Mouse (Mus musculus): ENCODE measurements around the gene Urgcp. TPM values are rescaled to one million over a fixed set of nuclear protein-coding genes. Genes with fewer than 3 reads are reported as not detected.

Gene Urgcp
- total and polyA plus RNA-seq, 2 experiments from 2014 or later: 32.8 to 61.5 TPM

GRCm38 (mm10) chr11:5706874-5707529 is 55.2 kb downstream of the Urgcp start:
- Histone ChIP-seq H3K4me3 (ENCODE audit: low read length) (peak overlapping the region; percentile 96), H3K27ac (peak overlapping the region; percentile 83), H3K4me1 (ENCODE audit: insufficient read depth, low read length) (peaks cover 6% of the 10 kb centered on the region; the same call in 1 of the 2 replicates), H3K9ac (replicated peaks; ENCODE audit: low read length) (peak overlapping the region; percentile 89), H3K4me2 (ENCODE audit: low read depth, low read length) (peak overlapping the region; percentile 81), H3K27me3 (ENCODE audit: insufficient read depth, low read length) (no peaks in the 10 kb centered on the region), H3K36me3 (ENCODE audit: insufficient read depth, low read length) (peaks cover 8% of the 10 kb centered on the region; the same call in 1 of the 2 replicates), H3K9me3 (ENCODE audit: low read length) (no peaks in the 10 kb centered on the region)
- DNase-seq (ENCODE audit: low spot score) (no peak), ATAC-seq (peak; percentile 78)
- WGBS: under 1% methylated on average over 43 of the region's 43 CpGs
- no peak for TF ChIP-seq CTCF (IDR thresholded peaks at IDR 0.05; ENCODE audit: low read depth)

- Histone ChIP-seq H3K4me1 (ENCODE audit: insufficient read depth, low read length) (peaks cover 6% of the 10 kb centered on the region; the same call in 1 of the 2 replicates), H3K4me3 (ENCODE audit: low read length) (peak overlapping the region; percentile 96), H3K9ac (replicated peaks; ENCODE audit: low read length) (no peak overlapping the region; the same call in 1 of the 2 replicates), H3K36me3 (ENCODE audit: insufficient read depth, low read length) (peaks cover 8% of the 10 kb centered on the region; the same call in 1 of the 2 replicates), H3K4me2 (ENCODE audit: low read depth, low read length) (peak overlapping the region; percentile 81), H3K9me3 (ENCODE audit: low read length) (no peaks in the 10 kb centered on the region), H3K27ac (no peak overlapping the region), H3K27me3 (ENCODE audit: insufficient read depth, low read length) (no peaks in the 10 kb centered on the region)
- ATAC-seq (no peak), DNase-seq (ENCODE audit: low spot score) (no peak)
- WGBS: 93% methylated on average over 9 of the region's 9 CpGs
- TF ChIP-seq CTCF (IDR thresholded peaks at IDR 0.05; ENCODE audit: low read depth): no peak
Observed at GRCm38 (mm10) chr11:5705972-5706371, 56.2 kb downstream of the Urgcp start.

- 94% methylated on average over 1 of the region's 1 CpGs for WGBS
- TF ChIP-seq CTCF (IDR thresholded peaks at IDR 0.05; ENCODE audit: low read depth): no peak
- no peak for ATAC-seq
Observed at GRCm38 (mm10) chr11:5703341-5703740, 58.8 kb downstream of the Urgcp start.

GRCm38 (mm10) chr11:5702957-5703332 is 59.2 kb downstream of the Urgcp start:
- no peak for TF ChIP-seq CTCF (IDR thresholded peaks at IDR 0.05; ENCODE audit: low read depth)
- WGBS: 90% methylated on average over 6 of the region's 6 CpGs
- Histone ChIP-seq H3K27me3 (ENCODE audit: insufficient read depth, low read length) (no peaks in the 10 kb centered on the region), H3K4me3 (ENCODE audit: low read length) (no peak overlapping the region), H3K27ac (no peak overlapping the region), H3K4me1 (ENCODE audit: insufficient read depth, low read length) (peaks cover 6% of the 10 kb centered on the region; the same call in 1 of the 2 replicates), H3K9ac (replicated peaks; ENCODE audit: low read length) (no peak overlapping the region), H3K9me3 (ENCODE audit: low read length) (no peaks in the 10 kb centered on the region), H3K4me2 (ENCODE audit: low read depth, low read length) (no peak overlapping the region), H3K36me3 (ENCODE audit: insufficient read depth, low read length) (peaks cover 8% of the 10 kb centered on the region; the same call in 1 of the 2 replicates)
- no peak for ATAC-seq
- DNase-seq (ENCODE audit: low spot score): no peak

More at GRCm38 (mm10) chr11:5703341-5703740, 58.8 kb downstream of the Urgcp start:
- Histone ChIP-seq H3K9me3 (ENCODE audit: low read length) (no peaks in the 10 kb centered on the region), H3K9ac (replicated peaks; ENCODE audit: low read length) (no peak overlapping the region), H3K4me2 (ENCODE audit: low read depth, low read length) (no peak overlapping the region), H3K36me3 (ENCODE audit: insufficient read depth, low read length) (peaks cover 8% of the 10 kb centered on the region; the same call in 1 of the 2 replicates), H3K27ac (no peak overlapping the region), H3K4me1 (ENCODE audit: insufficient read depth, low read length) (peaks cover 6% of the 10 kb centered on the region; the same call in 1 of the 2 replicates), H3K4me3 (ENCODE audit: low read length) (no peak overlapping the region), H3K27me3 (ENCODE audit: insufficient read depth, low read length) (no peaks in the 10 kb centered on the region)
- DNase-seq (ENCODE audit: low spot score): no peak

GRCm38 (mm10) chr11:5702271-5702956 is 59.8 kb downstream of the Urgcp start:
- Histone ChIP-seq H3K4me3 (ENCODE audit: low read length) (no peak overlapping the region), H3K9me3 (ENCODE audit: low read length) (no peaks in the 10 kb centered on the region), H3K27me3 (ENCODE audit: insufficient read depth, low read length) (no peaks in the 10 kb centered on the region), H3K36me3 (ENCODE audit: insufficient read depth, low read length) (peaks cover 8% of the 10 kb centered on the region; the same call in 1 of the 2 replicates), H3K9ac (replicated peaks; ENCODE audit: low read length) (no peak overlapping the region), H3K4me1 (ENCODE audit: insufficient read depth, low read length) (peaks cover 6% of the 10 kb centered on the region; the same call in 1 of the 2 replicates), H3K4me2 (ENCODE audit: low read depth, low read length) (no peak overlapping the region), H3K27ac (no peak overlapping the region)
- ATAC-seq (no peak), DNase-seq (ENCODE audit: low spot score) (no peak)
- no peak for TF ChIP-seq CTCF (IDR thresholded peaks at IDR 0.05; ENCODE audit: low read depth)
- 79% methylated on average over 5 of the region's 5 CpGs for WGBS

GRCm38 (mm10) chr11:5701821-5702220 is 60.4 kb downstream of the Urgcp start:
- WGBS: 88% methylated on average over 1 of the region's 1 CpGs
- Histone ChIP-seq H3K9me3 (ENCODE audit: low read length) (no peaks in the 10 kb centered on the region), H3K27ac (no peak overlapping the region), H3K36me3 (ENCODE audit: insufficient read depth, low read length) (peaks cover 8% of the 10 kb centered on the region; the same call in 1 of the 2 replicates), H3K4me3 (ENCODE audit: low read length) (no peak overlapping the region), H3K27me3 (ENCODE audit: insufficient read depth, low read length) (no peaks in the 10 kb centered on the region), H3K4me2 (ENCODE audit: low read depth, low read length) (no peak overlapping the region), H3K9ac (replicated peaks; ENCODE audit: low read length) (no peak overlapping the region), H3K4me1 (ENCODE audit: insufficient read depth, low read length) (peaks cover 5% of the 10 kb centered on the region; the same call in 1 of the 2 replicates)
- ATAC-seq (no peak), DNase-seq (ENCODE audit: low spot score) (no peak)
- no peak for TF ChIP-seq CTCF (IDR thresholded peaks at IDR 0.05; ENCODE audit: low read depth)

Measured in hindbrain, postnatal 0 days (tissue).